Mouse (Mus musculus) midbrain, embryonic 15.5 days (tissue): ENCODE measurements at regions not wholly inside any gene's neighbourhood (a gene's known extent, or its start where the extent isn't known, plus 50 kb on each side); places are given as distances from the start of the nearest gene placed in this dataset.

Experiments used
- ATAC-seq: fragments of 200-750 bp; cut with Nextera tagmentation; replicated peaks from 2 replicates; pipeline ENCODE4 v1.8.0; 2017; ENCODE audit warnings: moderate TSS enrichment
- H3K27ac ChIP-seq: fragments of 300-500 bp; sonication (generic); 2 replicates; pipeline ENCODE4 v1.5.1; 2015; ENCODE audit warnings: mild to moderate bottlenecking, inconsistent platforms
- H3K27me3 ChIP-seq: fragments of 300-500 bp; sonication (generic); replicated peaks from 2 replicates; pipeline ENCODE4 v1.6.1; 2015; ENCODE audit warnings: inconsistent platforms
- H3K36me3 ChIP-seq: fragments of 300-500 bp; sonication (generic); replicated peaks from 2 replicates; pipeline ENCODE4 v1.6.1; 2015; ENCODE audit warnings: inconsistent platforms
- H3K4me1 ChIP-seq: fragments of 300-500 bp; sonication (generic); 2 replicates; pipeline ENCODE4 v1.6.1; 2015; ENCODE audit warnings: inconsistent platforms
- H3K4me2 ChIP-seq: fragments of 300-500 bp; sonication (generic); 2 replicates; pipeline ENCODE4 v1.6.1; 2015; ENCODE audit warnings: inconsistent platforms, mild to moderate bottlenecking, moderate library complexity
- H3K4me3 ChIP-seq: fragments of 300-500 bp; sonication (generic); 2 replicates; pipeline ENCODE4 v1.5.1; 2015; ENCODE audit warnings: mild to moderate bottlenecking, inconsistent platforms
- H3K9ac ChIP-seq: fragments of 300-500 bp; sonication (generic); 2 replicates; pipeline ENCODE4 v1.6.1; 2015; ENCODE audit warnings: mild to moderate bottlenecking, inconsistent platforms
- H3K9me3 ChIP-seq: fragments of 300-500 bp; sonication (generic); 2 replicates; pipeline ENCODE4 v1.6.1; 2016; ENCODE audit warnings: inconsistent platforms
- WGBS: fragments of 180-500 bp; shearing (Covaris S2); methylation state at CpG from one replicate; pipeline ENCODE4 v1.1.7; 2015; ENCODE audit warnings: mixed read lengths; 5-methylcytosine and 5-hydroxymethylcytosine counted together

GRCm38 (mm10) chr2:46302627-46303026, 1185.4 kb upstream of the Zeb2 start:
- Histone ChIP-seq H3K4me1 (no peaks in the 10 kb centered on the region), H3K27me3 (no peaks in the 10 kb centered on the region), H3K4me3 (no peak overlapping the region), H3K36me3 (no peaks in the 10 kb centered on the region), H3K9me3 (no peaks in the 10 kb centered on the region), H3K4me2 (no peak overlapping the region), H3K9ac (no peak overlapping the region), H3K27ac (no peak overlapping the region)
- no peak for ATAC-seq
- WGBS = 83% methylated on average over 1 of the region's 1 CpGs

- Histone ChIP-seq H3K4me2 (no peak overlapping the region), H3K4me3 (no peak overlapping the region), H3K9me3 (no peaks in the 10 kb centered on the region), H3K27ac (no peak overlapping the region), H3K9ac (no peak overlapping the region), H3K36me3 (no peaks in the 10 kb centered on the region), H3K4me1 (no peaks in the 10 kb centered on the region), H3K27me3 (no peaks in the 10 kb centered on the region)
- WGBS = 36% methylated on average over 2 of the region's 2 CpGs
- no peak for ATAC-seq
Observed at GRCm38 (mm10) chr2:46297274-46297843, 1180.2 kb upstream of the Zeb2 start.

GRCm38 (mm10) chr2:46283929-46284598, 1166.9 kb upstream of the Zeb2 start:
- Histone ChIP-seq H3K9me3 (no peaks in the 10 kb centered on the region), H3K27ac (no peak overlapping the region), H3K4me3 (no peak overlapping the region), H3K27me3 (no peaks in the 10 kb centered on the region), H3K36me3 (no peaks in the 10 kb centered on the region), H3K4me2 (no peak overlapping the region), H3K4me1 (no peaks in the 10 kb centered on the region), H3K9ac (no peak overlapping the region)
- no peak for ATAC-seq
- 75% methylated on average over 5 of the region's 5 CpGs for WGBS

GRCm38 (mm10) chr2:46280822-46281221, 1163.6 kb upstream of the Zeb2 start:
- Histone ChIP-seq H3K27me3 (no peaks in the 10 kb centered on the region), H3K4me3 (no peak overlapping the region), H3K36me3 (no peaks in the 10 kb centered on the region), H3K9ac (no peak overlapping the region), H3K4me1 (no peaks in the 10 kb centered on the region), H3K9me3 (no peaks in the 10 kb centered on the region), H3K4me2 (no peak overlapping the region), H3K27ac (no peak overlapping the region)
- WGBS = 80% methylated on average over 2 of the region's 2 CpGs
- ATAC-seq = no peak

- Histone ChIP-seq H3K4me1 (no peaks in the 10 kb centered on the region), H3K9ac (no peak overlapping the region), H3K4me2 (no peak overlapping the region), H3K27me3 (no peaks in the 10 kb centered on the region), H3K4me3 (no peak overlapping the region), H3K36me3 (no peaks in the 10 kb centered on the region), H3K27ac (no peak overlapping the region), H3K9me3 (no peaks in the 10 kb centered on the region)
- no peak for ATAC-seq
- 88% methylated on average over 1 of the region's 1 CpGs for WGBS
Observed at GRCm38 (mm10) chr2:46261618-46262017, 1144.4 kb upstream of the Zeb2 start.

- Histone ChIP-seq H3K9ac (no peak overlapping the region), H3K9me3 (no peaks in the 10 kb centered on the region), H3K4me2 (no peak overlapping the region), H3K4me3 (no peak overlapping the region), H3K4me1 (no peaks in the 10 kb centered on the region), H3K27ac (no peak overlapping the region), H3K36me3 (no peaks in the 10 kb centered on the region), H3K27me3 (no peaks in the 10 kb centered on the region)
- WGBS = 93% methylated on average over 7 of the region's 7 CpGs
- ATAC-seq = no peak
Observed at GRCm38 (mm10) chr2:46251562-46251961, 1134.4 kb upstream of the Zeb2 start.

GRCm38 (mm10) chr2:46245717-46246116, 1128.5 kb upstream of the Zeb2 start:
- Histone ChIP-seq H3K4me1 (no peaks in the 10 kb centered on the region), H3K27ac (no peak overlapping the region), H3K9ac (no peak overlapping the region), H3K4me3 (no peak overlapping the region), H3K27me3 (no peaks in the 10 kb centered on the region), H3K4me2 (no peak overlapping the region), H3K9me3 (no peaks in the 10 kb centered on the region), H3K36me3 (no peaks in the 10 kb centered on the region)
- ATAC-seq = no peak
- WGBS = 71% methylated on average over 3 of the region's 3 CpGs

- H3K4me2 ChIP-seq = no peak overlapping the region
- H3K4me3 ChIP-seq = no peak overlapping the region
- WGBS = 93% methylated on average over 3 of the region's 3 CpGs
- no peak for ATAC-seq
- H3K36me3 ChIP-seq = no peaks in the 10 kb centered on the region
- H3K4me1 ChIP-seq = no peaks in the 10 kb centered on the region
- no peaks in the 10 kb centered on the region for H3K9me3 ChIP-seq
- no peaks in the 10 kb centered on the region for H3K27me3 ChIP-seq
- H3K27ac ChIP-seq = no peak overlapping the region
- H3K9ac ChIP-seq = no peak overlapping the region
Observed at GRCm38 (mm10) chr2:46244697-46245096, 1127.5 kb upstream of the Zeb2 start.

- Histone ChIP-seq H3K9me3 (no peaks in the 10 kb centered on the region), H3K27me3 (no peaks in the 10 kb centered on the region), H3K4me3 (no peak overlapping the region), H3K9ac (no peak overlapping the region), H3K4me1 (no peaks in the 10 kb centered on the region), H3K4me2 (no peak overlapping the region), H3K27ac (no peak overlapping the region), H3K36me3 (no peaks in the 10 kb centered on the region)
- peak; percentile 79; the same call in 1 of the 2 replicates for ATAC-seq
Observed at GRCm38 (mm10) chr2:46242806-46243205, 1125.6 kb upstream of the Zeb2 start.

GRCm38 (mm10) chr2:46239874-46240273, 1122.7 kb upstream of the Zeb2 start:
- no peaks in the 10 kb centered on the region for H3K36me3 ChIP-seq
- 72% methylated on average over 4 of the region's 4 CpGs for WGBS

GRCm38 (mm10) chr2:46230791-46231450, 1113.7 kb upstream of the Zeb2 start:
- H3K4me3 ChIP-seq = no peak overlapping the region
- ATAC-seq = no peak
- H3K4me1 ChIP-seq = no peaks in the 10 kb centered on the region
- no peaks in the 10 kb centered on the region for H3K27me3 ChIP-seq
- 68% methylated on average over 2 of the region's 2 CpGs for WGBS
- H3K9ac ChIP-seq = no peak overlapping the region
- no peak overlapping the region for H3K27ac ChIP-seq
- H3K36me3 ChIP-seq = no peaks in the 10 kb centered on the region
- H3K9me3 ChIP-seq = no peaks in the 10 kb centered on the region
- no peak overlapping the region for H3K4me2 ChIP-seq

More at GRCm38 (mm10) chr2:46239874-46240273, 1122.7 kb upstream of the Zeb2 start:
- Histone ChIP-seq H3K27ac (no peak overlapping the region), H3K9me3 (no peaks in the 10 kb centered on the region), H3K9ac (no peak overlapping the region), H3K4me1 (no peaks in the 10 kb centered on the region), H3K4me2 (no peak overlapping the region), H3K27me3 (no peaks in the 10 kb centered on the region), H3K4me3 (no peak overlapping the region)
- no peak for ATAC-seq

GRCm38 (mm10) chr2:46218336-46218957, 1101.3 kb upstream of the Zeb2 start:
- Histone ChIP-seq H3K4me3 (no peak overlapping the region), H3K27ac (no peak overlapping the region), H3K27me3 (no peaks in the 10 kb centered on the region), H3K9ac (no peak overlapping the region), H3K9me3 (no peaks in the 10 kb centered on the region), H3K36me3 (no peaks in the 10 kb centered on the region), H3K4me1 (no peaks in the 10 kb centered on the region), H3K4me2 (no peak overlapping the region)
- no peak for ATAC-seq
- 92% methylated on average over 7 of the region's 7 CpGs for WGBS
